Mouse (Mus musculus) CH12.LX (cell line): ENCODE measurements around the gene Spic.

Experiments
- CHD1 ChIP-seq: IDR thresholded peaks from 2 replicates; pipeline ENCODE4 v1.6.1; 2012; ENCODE audit warnings: low read depth, low read length, improper control_type of control experiment, inconsistent platforms
- CTCF ChIP-seq, 2 experiments: IDR thresholded peaks in 1 of 2; conservative IDR thresholded peaks in 1 of 2; 2 replicates each; pipeline ENCODE4 v1.5.1; 2011 to 2012; ENCODE audit warnings: low read depth in 2 of 2, low read length in 2 of 2, improper control_type of control experiment in 1 of 2, inconsistent platforms in 1 of 2, mild to moderate bottlenecking in 1 of 2, moderate library complexity in 1 of 2
- E2F4 ChIP-seq: IDR thresholded peaks from 2 replicates; pipeline ENCODE4 v1.6.1; 2011; ENCODE audit warnings: low read depth, low read length, improper control_type of control experiment; ENCODE audit not compliant: insufficient replicate concordance
- EP300 ChIP-seq: IDR thresholded peaks from 2 replicates; pipeline ENCODE4 v1.6.1; 2011; ENCODE audit warnings: low read length, improper control_type of control experiment
- GABPA ChIP-seq: IDR thresholded peaks from 2 replicates; pipeline ENCODE4 v1.6.1; 2012; ENCODE audit warnings: low read depth, low read length, improper control_type of control experiment, inconsistent platforms; ENCODE audit not compliant: insufficient replicate concordance
- JUND ChIP-seq: conservative IDR thresholded peaks from 2 replicates; pipeline ENCODE4 v1.6.1; 2011; ENCODE audit warnings: low read depth, low read length, improper control_type of control experiment
- KAT2A ChIP-seq: IDR thresholded peaks from 2 replicates; pipeline ENCODE4 v1.6.1; 2012; ENCODE audit warnings: low read length, improper control_type of control experiment, inconsistent platforms; ENCODE audit not compliant: insufficient replicate concordance
- MAFK ChIP-seq: IDR thresholded peaks from 2 replicates; pipeline ENCODE4 v1.6.1; 2011; ENCODE audit warnings: low read length, improper control_type of control experiment; ENCODE audit not compliant: insufficient replicate concordance
- MAZ ChIP-seq: IDR thresholded peaks from 2 replicates; pipeline ENCODE4 v1.6.1; 2012; ENCODE audit warnings: low read depth, mild to moderate bottlenecking, inconsistent platforms, low read length, improper control_type of control experiment, moderate library complexity
- MXI1 ChIP-seq: IDR thresholded peaks from 2 replicates; pipeline ENCODE4 v1.6.1; 2011; ENCODE audit warnings: mild to moderate bottlenecking, low read depth, low read length, improper control_type of control experiment
- MYC ChIP-seq: IDR thresholded peaks from 2 replicates; pipeline ENCODE4 v1.6.1; 2011; ENCODE audit warnings: low read depth, mild to moderate bottlenecking, improper control_type of control experiment, low read length
- NELFE ChIP-seq: IDR thresholded peaks from 2 replicates; pipeline ENCODE4 v1.6.1; 2011; ENCODE audit warnings: low read depth, low read length, improper control_type of control experiment
- POLR2A ChIP-seq: IDR thresholded peaks from 2 replicates; pipeline ENCODE4 v1.6.1; 2011; ENCODE audit warnings: low read depth, mild to moderate bottlenecking, improper control_type of control experiment, low read length
- ZC3H11A ChIP-seq: IDR thresholded peaks from 2 replicates; pipeline ENCODE4 v1.6.1; 2012; ENCODE audit warnings: low read depth, mild to moderate bottlenecking, inconsistent platforms, low read length, improper control_type of control experiment

DNA sequence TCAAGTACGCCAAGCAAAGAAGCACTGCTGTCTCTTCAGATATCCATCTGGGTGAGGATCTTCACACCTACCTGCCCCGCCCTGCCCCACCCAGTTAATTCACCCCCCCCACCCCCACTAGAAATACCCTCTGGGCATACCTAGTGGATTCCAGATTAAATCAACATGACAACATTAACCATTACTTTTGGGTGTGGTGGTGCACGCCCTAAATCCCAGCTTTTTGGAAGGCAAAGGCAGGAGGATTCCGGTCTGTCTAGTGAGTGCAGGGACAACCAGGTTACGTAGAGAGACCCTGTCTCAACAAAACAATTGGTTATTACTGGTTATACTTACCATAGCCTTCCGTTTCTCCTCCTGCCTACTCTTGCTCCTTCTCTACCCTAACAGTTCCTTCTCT lies 12.7 kb downstream of the Spic start:
- TF ChIP-seq CTCF (conservative IDR thresholded peaks at IDR 0.05 in 1 of 2, IDR thresholded peaks at IDR 0.05 in 1 of 2; ENCODE audit: low read depth in 2 of 2, low read length in 2 of 2) (no peak), CHD1 (no peak), E2F4 (no peak), GABPA (no peak), EP300 (no peak), MXI1 (no peak), POLR2A (no peak), MAZ (no peak), NELFE (no peak), MAFK (no peak), KAT2A (no peak), JUND (no peak), MYC (no peak), ZC3H11A (no peak)
